Mouse (Mus musculus) brain, embryonic 14.5 days (tissue): Measurements from ENCODE around the gene Taf15.

ENCODE experiments used
- CTCF ChIP-seq: fragments of 200-500 bp; IDR thresholded peaks from 2 replicates; pipeline ENCODE4 v1.5.1; 2012; ENCODE audit warnings: inconsistent platforms, mild to moderate bottlenecking, moderate library complexity, borderline replicate concordance; ENCODE audit not compliant: insufficient read depth, insufficient read length; ENCODE audit errors: extremely low read depth
- POLR2A ChIP-seq: fragments of 200-500 bp; IDR thresholded peaks from 2 replicates; pipeline ENCODE4 v1.6.1; 2012; ENCODE audit warnings: mild to moderate bottlenecking, inconsistent platforms, borderline replicate concordance; ENCODE audit not compliant: poor library complexity, insufficient read depth, insufficient read length, severe bottlenecking; ENCODE audit errors: extremely low read depth

- TF ChIP-seq CTCF (peak; percentile 62), POLR2A (peak; percentile 93)
Observed at GRCm38 (mm10) chr11:83472324-83473234, at the start of gene Taf15.
